Mouse (Mus musculus): ENCODE measurements around the gene Ostc.

Ostc gene

GRCm38 (mm10) chr3:130708967-130709924 lies at the start of gene Ostc:
Gene Ostc (minus strand): TSS chr3:130709444.
- DNase-seq: peak; percentile 99

GRCm38 (mm10) chr3:130758157-130758841 lies 49.1 kb upstream of the Ostc start:
- no peak for DNase-seq

- DNase-seq: no peak
Observed at GRCm38 (mm10) chr3:130757117-130757852, 48.0 kb upstream of the Ostc start.

DNA sequence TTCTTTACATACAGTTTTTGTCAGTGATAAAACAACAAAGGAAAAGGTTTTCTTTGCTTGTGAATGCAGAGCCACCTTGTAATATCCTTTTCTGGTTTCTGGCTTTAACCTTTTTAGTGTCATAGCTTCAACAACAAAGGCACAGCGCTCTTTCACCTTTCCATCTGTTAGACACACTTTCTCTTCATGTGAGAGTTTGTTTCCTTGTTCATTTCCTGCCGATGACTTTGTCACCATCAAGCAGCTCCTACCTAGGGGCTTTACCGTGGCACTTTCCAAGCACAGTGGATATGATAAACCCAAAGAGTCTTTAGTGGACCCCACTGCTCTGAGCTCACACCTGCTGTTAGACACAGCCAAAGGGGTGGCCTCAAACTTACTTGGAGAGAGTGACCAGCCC lies 40.0 kb upstream of the Ostc start:
- no peak for DNase-seq

GRCm38 (mm10) chr3:130746673-130747619 lies 37.7 kb upstream of the Ostc start:
- DNase-seq: no peak

DNA sequence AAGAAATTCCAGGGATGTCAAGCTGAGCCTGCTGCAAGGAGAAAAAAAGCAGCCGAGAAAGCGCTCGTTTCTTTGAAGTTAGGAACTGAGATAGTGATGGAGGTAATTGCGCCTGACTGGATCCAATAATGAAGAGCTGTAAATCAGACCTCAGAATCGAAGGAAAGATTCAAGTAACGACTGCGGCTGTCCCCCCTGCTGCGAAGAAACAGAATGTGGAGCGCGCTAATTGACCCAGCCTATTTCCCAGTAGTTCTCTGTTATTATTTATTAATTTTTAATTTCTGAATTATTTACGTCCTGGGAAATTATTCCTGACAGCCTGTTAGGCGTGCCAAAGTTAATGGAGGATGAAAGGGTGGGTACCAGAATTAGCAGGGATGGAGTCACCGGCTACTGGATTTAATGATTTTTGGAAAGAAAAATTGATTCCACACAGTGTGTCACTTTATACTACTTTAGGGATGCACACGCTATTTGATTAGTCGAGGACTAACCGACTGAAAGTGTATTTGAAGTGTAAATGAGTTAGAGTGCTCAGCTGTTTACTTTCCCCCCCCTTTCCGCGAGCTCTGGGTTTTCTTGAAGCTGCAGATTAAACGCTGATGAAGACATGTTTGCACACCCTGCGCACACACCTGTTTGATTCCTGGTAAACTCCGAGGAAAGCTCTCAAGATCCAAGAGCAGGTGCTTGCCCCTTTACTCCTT lies 28.6 kb upstream of the Ostc start:
- no peak for DNase-seq

GRCm38 (mm10) chr3:130736758-130737157 lies 27.5 kb upstream of the Ostc start:
- DNase-seq: no peak

DNA sequence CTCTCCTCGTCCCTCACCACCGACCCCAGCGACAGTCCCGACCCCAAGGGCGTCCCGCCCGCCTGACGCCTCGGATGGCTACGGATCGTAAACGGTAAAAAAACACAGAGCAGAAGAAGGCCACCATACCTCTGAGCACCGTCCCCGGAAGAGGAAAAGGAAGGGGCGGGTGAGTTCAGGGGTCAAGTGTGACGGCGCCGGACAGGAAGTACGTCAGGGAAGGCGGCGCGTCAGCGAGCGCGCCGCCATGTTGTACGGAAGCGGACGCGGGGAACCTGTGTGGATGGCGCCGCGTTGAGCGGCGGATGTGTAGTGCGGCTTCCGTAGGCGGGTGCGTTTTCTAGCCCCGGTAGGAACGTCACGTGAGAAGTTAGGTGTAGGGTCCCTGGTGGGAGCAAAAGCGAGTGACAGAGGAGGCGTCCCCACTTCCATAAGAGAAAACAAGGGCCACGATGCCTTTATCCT lies 21.0 kb upstream of the Ostc start, which contains the start of gene Rpl34:
Gene Rpl34, minus strand, starts transcription at position 210 of the 465 bp plus-strand sequence.
- DNase-seq: peak; percentile 95

DNA sequence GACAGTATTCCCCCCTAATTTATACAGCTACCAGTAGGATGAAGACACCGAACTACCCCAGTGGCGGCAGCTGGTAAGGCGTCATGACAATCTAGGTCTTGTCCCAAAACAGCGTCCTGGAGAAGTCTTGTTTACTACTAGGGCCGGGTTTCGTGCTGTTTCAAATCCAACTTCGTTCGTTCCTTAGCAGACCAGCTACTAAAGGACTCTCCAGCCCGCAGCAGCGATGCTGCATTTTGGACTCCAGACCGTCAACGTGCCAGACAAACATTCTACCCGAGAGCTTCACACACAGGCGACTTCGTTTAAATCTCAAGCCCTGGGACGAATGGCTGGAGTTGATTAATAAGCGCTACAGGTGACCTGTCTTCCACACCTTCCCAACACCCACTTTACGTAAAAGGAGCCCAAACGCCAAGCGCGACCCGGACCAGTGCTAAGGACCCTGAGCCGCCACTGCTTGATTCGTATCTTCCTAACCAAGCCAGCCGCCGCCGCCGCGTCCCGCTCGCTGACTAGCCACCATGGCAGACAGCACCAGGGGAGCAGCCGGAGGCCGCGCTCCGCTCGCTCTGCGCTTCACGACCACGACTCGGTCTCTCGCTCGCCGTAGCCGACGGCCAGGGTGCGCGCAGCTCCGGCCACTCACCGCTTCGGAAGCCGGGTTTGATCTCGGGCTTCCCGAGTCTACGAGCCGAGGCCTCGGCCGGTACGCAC lies 20.4 kb upstream of the Ostc start:
- peak; percentile 31 to 60 for DNase-seq

- no peak for DNase-seq
Observed at GRCm38 (mm10) chr3:130727676-130728075, 18.4 kb upstream of the Ostc start.

- no peak for DNase-seq
Observed at GRCm38 (mm10) chr3:130727036-130727435, 17.8 kb upstream of the Ostc start.

GRCm38 (mm10) chr3:130725718-130726117 lies 16.5 kb upstream of the Ostc start:
- no peak for DNase-seq

- no peak for DNase-seq
Observed at GRCm38 (mm10) chr3:130722733-130723478, 13.7 kb upstream of the Ostc start.

- DNase-seq: no peak
Observed at GRCm38 (mm10) chr3:130720225-130720624, 11.0 kb upstream of the Ostc start.

- DNase-seq: no peak
Observed at GRCm38 (mm10) chr3:130718871-130719270, 9.6 kb upstream of the Ostc start.

DNA sequence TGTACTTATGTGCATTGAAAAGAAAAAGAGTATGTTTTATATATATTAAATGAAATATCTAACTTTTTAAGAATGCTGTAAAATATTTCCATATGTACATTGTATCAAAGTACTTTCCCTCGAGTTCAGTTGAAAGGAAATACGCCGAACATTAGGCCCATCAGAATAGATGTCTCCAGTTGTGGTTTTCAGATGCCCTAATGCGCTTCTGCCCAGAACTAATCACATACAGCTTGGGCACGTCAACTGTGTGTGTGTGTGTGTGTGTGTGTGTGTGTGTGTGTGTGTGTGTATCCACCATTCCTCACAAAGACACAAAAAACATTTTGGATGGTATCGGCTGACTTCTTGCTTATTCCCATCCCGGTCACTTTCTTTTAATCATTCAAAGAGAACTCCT lies 7.3 kb upstream of the Ostc start:
- DNase-seq: no peak

DNA sequence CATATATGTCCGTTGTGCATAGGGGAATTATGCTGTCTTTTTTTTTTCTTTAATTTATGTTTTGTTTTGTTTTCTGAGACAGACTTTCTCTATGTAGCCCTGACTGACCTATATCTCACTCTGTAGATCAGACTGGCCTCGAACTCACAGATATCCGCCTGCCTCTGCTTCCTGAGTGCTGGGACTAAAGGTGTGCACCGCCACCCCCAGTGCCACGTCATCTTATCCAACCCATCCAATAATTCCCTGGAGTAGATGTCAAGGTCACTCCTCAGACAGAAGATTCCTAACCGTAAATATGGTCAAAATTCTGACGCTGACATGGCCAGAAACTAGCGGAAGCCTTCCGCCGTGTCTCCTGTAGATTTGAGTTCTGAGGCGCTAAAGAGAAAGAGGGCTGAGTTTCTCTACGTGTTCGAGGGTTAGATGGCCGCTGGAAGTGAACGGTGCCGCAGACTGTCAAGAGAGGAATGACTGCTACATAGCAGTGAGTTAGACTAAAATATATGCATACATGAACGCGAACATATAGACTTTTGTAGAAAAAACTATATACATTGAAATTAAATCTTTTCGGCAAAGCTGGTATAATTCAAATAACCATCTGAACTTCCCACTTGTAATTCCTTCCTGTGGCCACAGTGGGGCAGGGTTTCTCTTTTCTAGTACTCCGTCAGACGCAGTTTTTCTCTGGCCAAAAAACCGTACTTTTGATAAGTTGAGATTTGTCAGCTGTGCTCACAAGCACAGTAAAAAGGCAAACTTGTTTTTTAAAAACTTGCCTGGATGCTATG lies 5.7 kb upstream of the Ostc start:
- peak; percentile 74 to 87 for DNase-seq

GRCm38 (mm10) chr3:130712891-130713290 lies 3.6 kb upstream of the Ostc start:
- no peak for DNase-seq

DNA sequence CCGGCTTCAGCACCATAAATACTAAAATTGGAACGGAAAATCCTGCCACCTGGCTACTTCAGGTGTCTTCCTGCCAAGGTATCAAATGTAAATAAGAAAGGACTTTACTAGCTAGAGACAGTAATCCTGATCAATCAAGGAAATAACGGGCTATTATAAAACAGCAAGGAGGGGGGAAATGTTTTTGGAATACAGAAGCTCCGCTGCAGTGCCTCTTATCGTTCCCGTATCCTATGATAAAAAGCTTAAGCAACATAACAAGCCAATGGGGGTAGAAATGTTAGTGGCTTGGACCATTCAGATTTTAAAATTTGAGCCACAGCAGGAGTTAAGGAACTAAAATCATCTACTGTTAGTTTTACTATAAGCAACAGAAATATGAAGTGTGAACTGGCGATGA lies 859 bp upstream of the Ostc start:
- DNase-seq: no peak
